Mouse (Mus musculus): ENCODE data around the gene Oasl1. TPM values are rescaled to one million over a fixed set of nuclear protein-coding genes. Genes with fewer than 3 reads are reported as not detected.
"Not testable (repeated sequence)": the region's sequence is repeated elsewhere in the genome, so short reads cannot be mapped to it uniquely, and the experiment has no call there.

Gene Oasl1
- polyA plus RNA-seq, 1 experiment from 2014 or later: 0.40 TPM

- no peak overlapping the region for H3K4me3 ChIP-seq
- no peak for ATAC-seq (replicated peaks)
- no peak overlapping the region for H3K9ac ChIP-seq
- no peaks in the 10 kb centered on the region for H3K27me3 ChIP-seq (replicated peaks)
- H3K36me3 ChIP-seq (replicated peaks): no peaks in the 10 kb centered on the region
- no peaks in the 10 kb centered on the region for H3K9me3 ChIP-seq
- no peak overlapping the region for H3K4me2 ChIP-seq
- 85% methylated on average over 8 of the region's 8 CpGs for WGBS
- H3K27ac ChIP-seq: no peak overlapping the region
- H3K4me1 ChIP-seq: no peaks in the 10 kb centered on the region
Measured at GRCm38 (mm10) chr5:114933206-114933605, 10.2 kb downstream of the Oasl1 start.

- no peaks in the 10 kb centered on the region for H3K4me1 ChIP-seq
- no peaks in the 10 kb centered on the region for H3K9me3 ChIP-seq
- no peak overlapping the region for H3K27ac ChIP-seq
- no peak overlapping the region for H3K4me2 ChIP-seq
- no peak overlapping the region for H3K9ac ChIP-seq
- WGBS: 20% methylated on average over 3 of the region's 3 CpGs
- H3K36me3 ChIP-seq (replicated peaks): no peaks in the 10 kb centered on the region
- ATAC-seq (replicated peaks): no peak
- H3K27me3 ChIP-seq (replicated peaks): no peaks in the 10 kb centered on the region
- no peak overlapping the region for H3K4me3 ChIP-seq
Measured at GRCm38 (mm10) chr5:114935838-114936237, 12.8 kb downstream of the Oasl1 start.

DNA sequence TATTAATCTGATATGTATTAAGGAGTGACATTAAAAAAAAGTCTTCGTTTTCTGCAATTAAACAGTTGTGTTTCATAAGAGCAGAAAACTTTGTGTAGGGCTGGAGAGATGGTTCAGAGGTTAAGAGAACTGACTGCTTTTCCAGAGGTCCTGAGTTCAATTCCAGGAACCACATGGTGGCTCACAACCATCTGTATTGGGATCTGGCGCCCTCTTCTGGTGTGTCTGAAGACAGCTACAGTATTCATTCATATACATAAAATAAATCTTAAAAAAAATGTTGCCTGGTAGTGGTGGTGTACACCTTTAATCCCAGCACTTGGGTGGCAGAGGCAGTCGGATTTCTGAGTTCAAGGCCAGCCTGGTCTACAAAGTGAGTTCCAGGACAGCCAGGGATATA lies 18.1 kb downstream of the Oasl1 start:
- Histone ChIP-seq H3K4me1 (peaks cover 17% of the 10 kb centered on the region), H3K4me2 (peak overlapping the region; percentile 61; the same call in 1 of the 2 replicates)
- not testable (repeated sequence) for H3K9ac ChIP-seq; H3K36me3 ChIP-seq (replicated peaks); H3K9me3 ChIP-seq; H3K27me3 ChIP-seq (replicated peaks); H3K4me3 ChIP-seq; H3K27ac ChIP-seq; ATAC-seq (replicated peaks)
- WGBS: 60% methylated on average over 3 of the region's 3 CpGs

DNA sequence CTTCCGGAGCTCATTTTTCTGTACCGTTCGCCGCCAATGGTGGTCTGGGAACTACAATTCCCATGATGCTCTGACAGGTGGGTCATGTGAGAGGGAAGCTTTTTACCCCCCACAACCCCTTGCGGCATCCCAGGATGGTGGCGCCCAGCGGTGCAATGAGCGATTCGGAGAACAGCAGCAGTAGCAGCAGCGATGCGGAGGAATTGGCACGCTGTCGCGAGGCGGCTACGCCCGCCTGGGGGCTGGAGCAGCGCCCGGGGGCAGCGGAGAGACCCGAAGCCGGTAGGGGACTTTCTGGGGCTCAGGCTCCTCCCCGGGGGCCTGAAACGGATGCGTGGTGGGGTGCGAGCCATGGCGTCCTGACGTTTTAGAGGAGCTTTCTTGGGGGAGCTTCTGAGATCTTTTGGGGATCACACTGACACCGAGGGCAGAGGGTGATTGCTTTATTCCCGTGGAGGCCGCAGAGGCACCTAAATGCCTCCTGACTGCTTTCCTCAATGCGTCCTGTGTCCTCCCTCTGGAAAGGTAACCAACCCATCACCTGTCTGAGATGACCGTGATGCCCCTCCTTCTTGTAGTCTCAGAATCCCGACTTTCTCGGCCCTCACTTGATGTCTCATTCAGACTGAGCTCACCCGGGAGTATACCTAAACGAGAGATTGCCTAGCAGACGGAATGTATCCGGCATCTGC lies 19.2 kb downstream of the Oasl1 start, which contains the start of gene 2210016L21Rik:
TSS of gene 2210016L21Rik (plus strand) at position 85 of the 692 bp plus-strand sequence.
- H3K36me3 ChIP-seq (replicated peaks): peaks cover 11% of the 10 kb centered on the region; the same call in 1 of the 2 replicates
- H3K4me1 ChIP-seq: peaks cover 17% of the 10 kb centered on the region
- no peaks in the 10 kb centered on the region for H3K9me3 ChIP-seq
- under 1% methylated on average over 38 of the region's 39 CpGs for WGBS
- peak within 1 kb of the TSS; percentile 69 for H3K4me3 ChIP-seq
- no peaks in the 10 kb centered on the region for H3K27me3 ChIP-seq (replicated peaks)
- peak within 1 kb of the TSS; percentile 89 for H3K27ac ChIP-seq
- H3K9ac ChIP-seq: peak within 1 kb of the TSS; percentile 92
- peak within 1 kb of the TSS; percentile 61 for H3K4me2 ChIP-seq
- ATAC-seq (replicated peaks): peak; percentile 94

DNA sequence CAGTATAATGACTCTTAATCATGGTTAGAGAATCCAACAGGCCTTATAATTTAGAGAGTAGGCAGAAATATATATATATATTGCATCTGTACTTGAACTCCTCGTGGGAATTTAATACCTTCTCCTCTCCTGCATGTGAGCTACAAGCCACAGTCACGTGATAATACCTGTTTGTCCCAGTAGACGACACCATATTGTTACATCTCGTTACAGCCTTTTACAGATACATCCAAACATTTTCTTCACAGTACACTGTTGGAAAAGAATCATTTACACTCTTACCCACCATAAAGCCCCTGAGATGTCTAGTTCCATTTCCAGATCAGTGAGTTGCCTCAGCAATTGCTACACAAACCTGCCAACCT lies 19.7 kb downstream of the Oasl1 start:
- Histone ChIP-seq H3K9ac (peak overlapping the region; percentile 92), H3K9me3 (no peaks in the 10 kb centered on the region), H3K27me3 (replicated peaks) (no peaks in the 10 kb centered on the region), H3K27ac (peak overlapping the region; percentile 89), H3K4me3 (peak overlapping the region; percentile 69), H3K4me1 (peaks cover 17% of the 10 kb centered on the region), H3K36me3 (replicated peaks) (peaks cover 12% of the 10 kb centered on the region; the same call in 1 of the 2 replicates), H3K4me2 (peak overlapping the region; percentile 61)
- 39% methylated on average over 4 of the region's 4 CpGs for WGBS
- no peak for ATAC-seq (replicated peaks)

DNA sequence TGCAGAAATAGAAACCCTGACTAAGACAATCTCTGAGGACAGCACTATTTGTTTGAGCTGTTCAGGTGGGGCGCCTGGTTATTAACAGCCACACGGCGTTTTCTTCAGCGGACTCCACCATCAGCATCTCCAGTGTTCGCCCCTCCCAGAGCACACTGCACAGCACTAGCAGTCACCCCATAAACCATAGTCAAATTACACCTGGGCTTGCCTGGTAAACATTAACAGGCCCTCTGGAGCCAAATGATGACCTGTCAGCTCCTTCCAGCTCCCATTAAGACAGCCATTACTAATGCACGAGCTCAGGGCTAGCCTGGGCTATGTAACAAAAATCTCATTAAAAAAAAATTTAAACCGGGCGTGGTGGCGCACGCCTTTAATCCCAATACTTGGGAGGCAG lies 22.0 kb downstream of the Oasl1 start:
- ATAC-seq (replicated peaks): no peak
- Histone ChIP-seq H3K4me3 (no peak overlapping the region), H3K27me3 (replicated peaks) (no peaks in the 10 kb centered on the region), H3K9me3 (no peaks in the 10 kb centered on the region), H3K27ac (no peak overlapping the region), H3K36me3 (replicated peaks) (peaks cover 12% of the 10 kb centered on the region), H3K9ac (no peak overlapping the region), H3K4me2 (no peak overlapping the region), H3K4me1 (peaks cover 17% of the 10 kb centered on the region)
- WGBS: 97% methylated on average over 10 of the region's 10 CpGs

- 64% methylated on average over 6 of the region's 6 CpGs for WGBS
- Histone ChIP-seq H3K9ac (no peak overlapping the region), H3K9me3 (no peaks in the 10 kb centered on the region), H3K36me3 (replicated peaks) (peaks cover 12% of the 10 kb centered on the region), H3K27me3 (replicated peaks) (no peaks in the 10 kb centered on the region), H3K4me3 (no peak overlapping the region), H3K4me1 (peaks cover 3% of the 10 kb centered on the region), H3K4me2 (no peak overlapping the region), H3K27ac (no peak overlapping the region)
- ATAC-seq (replicated peaks): no peak
Measured at GRCm38 (mm10) chr5:114948891-114949290, 25.9 kb downstream of the Oasl1 start.

DNA sequence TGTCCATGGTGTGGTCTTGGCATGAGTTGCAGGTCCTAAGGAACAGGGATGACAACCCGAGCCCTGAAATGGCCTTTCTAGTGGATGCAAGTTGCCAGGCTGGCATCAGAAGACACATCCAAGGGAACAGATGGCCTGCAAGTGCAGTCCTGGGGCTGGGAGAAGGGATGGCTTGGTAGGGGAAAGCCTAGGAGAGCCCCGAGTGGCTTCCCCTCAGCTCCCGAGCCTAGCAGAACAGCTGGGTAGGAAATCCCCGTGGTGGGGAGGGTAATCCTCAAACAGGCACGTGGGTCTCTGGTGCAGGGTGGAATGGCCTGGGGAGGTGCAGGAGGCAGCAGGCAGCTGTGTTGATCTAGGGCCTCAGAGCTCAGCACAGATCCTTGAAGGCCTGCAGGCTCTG lies 26.3 kb downstream of the Oasl1 start:
- H3K4me3 ChIP-seq: no peak overlapping the region
- peaks cover 12% of the 10 kb centered on the region for H3K36me3 ChIP-seq (replicated peaks)
- H3K27me3 ChIP-seq (replicated peaks): no peaks in the 10 kb centered on the region
- no peaks in the 10 kb centered on the region; the same call in 1 of the 2 replicates for H3K4me1 ChIP-seq
- WGBS: 48% methylated on average over 5 of the region's 5 CpGs
- no peak overlapping the region for H3K9ac ChIP-seq
- peak; percentile 16; the same call in 1 of the 2 replicates for ATAC-seq (replicated peaks)
- H3K9me3 ChIP-seq: no peaks in the 10 kb centered on the region
- no peak overlapping the region for H3K27ac ChIP-seq
- H3K4me2 ChIP-seq: no peak overlapping the region

DNA sequence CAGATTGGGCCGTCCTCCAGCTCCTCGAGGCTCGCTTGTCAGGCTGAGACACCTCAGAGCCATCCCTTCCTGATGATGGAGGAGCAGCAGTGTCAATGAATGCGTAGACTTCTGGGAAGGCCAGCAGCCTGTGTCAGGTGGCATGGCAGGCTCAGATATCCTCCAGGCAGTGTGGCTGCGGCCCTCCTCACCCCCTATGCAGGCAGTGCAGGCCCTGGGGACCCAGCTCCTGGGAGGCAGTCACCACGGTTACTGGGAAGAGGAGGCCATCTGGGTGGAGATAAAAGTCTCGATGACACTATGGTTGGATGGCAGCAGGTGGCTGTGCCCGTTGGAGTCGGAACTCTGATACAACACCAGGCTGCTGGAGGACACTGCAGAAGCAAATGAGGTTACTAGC lies 26.8 kb downstream of the Oasl1 start:
- WGBS: 73% methylated on average over 9 of the region's 9 CpGs
- Histone ChIP-seq H3K36me3 (replicated peaks) (peaks cover 12% of the 10 kb centered on the region), H3K9me3 (no peaks in the 10 kb centered on the region), H3K4me2 (no peak overlapping the region), H3K9ac (no peak overlapping the region), H3K4me1 (no peaks in the 10 kb centered on the region; the same call in 1 of the 2 replicates), H3K27me3 (replicated peaks) (no peaks in the 10 kb centered on the region), H3K27ac (no peak overlapping the region), H3K4me3 (no peak overlapping the region)
- no peak for ATAC-seq (replicated peaks)

- Histone ChIP-seq H3K4me2 (no peak overlapping the region), H3K4me3 (no peak overlapping the region), H3K9ac (no peak overlapping the region), H3K36me3 (replicated peaks) (peaks cover 11% of the 10 kb centered on the region), H3K27me3 (replicated peaks) (no peaks in the 10 kb centered on the region), H3K9me3 (no peaks in the 10 kb centered on the region), H3K4me1 (no peaks in the 10 kb centered on the region; the same call in 1 of the 2 replicates), H3K27ac (no peak overlapping the region)
- ATAC-seq (replicated peaks): no peak
- 61% methylated on average over 12 of the region's 12 CpGs for WGBS
Measured at GRCm38 (mm10) chr5:114950669-114951068, 27.6 kb downstream of the Oasl1 start.

DNA sequence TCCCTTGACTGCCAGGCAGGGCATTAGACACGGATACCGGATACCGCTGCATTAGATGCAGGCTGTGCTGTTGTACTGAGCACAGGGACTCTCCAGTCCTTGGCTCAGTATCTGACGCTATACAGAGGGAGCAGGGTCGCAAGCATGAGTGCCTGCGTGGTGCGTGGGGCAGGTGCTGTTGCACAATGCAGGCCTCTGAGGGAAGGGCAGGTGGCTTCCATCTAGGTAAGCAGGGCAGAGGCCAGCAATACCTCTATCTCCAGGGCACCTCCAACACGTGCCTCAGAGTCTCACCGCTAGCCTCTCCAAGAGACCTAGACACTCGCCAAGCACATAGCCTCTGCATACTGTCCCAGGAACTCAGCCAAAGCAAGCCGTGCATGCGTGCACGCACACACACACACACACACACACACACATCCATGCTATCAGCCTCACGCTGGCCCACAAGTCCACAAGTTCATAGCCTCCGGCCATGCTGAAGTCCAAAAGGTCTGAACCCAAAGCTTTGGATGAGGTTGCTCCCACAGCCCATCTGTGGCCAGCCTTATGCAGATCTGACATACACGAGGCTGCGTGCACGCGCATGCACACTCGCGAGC lies 28.3 kb downstream of the Oasl1 start:
- Histone ChIP-seq H3K36me3 (replicated peaks) (peaks cover 4% of the 10 kb centered on the region; the same call in 1 of the 2 replicates), H3K27me3 (replicated peaks) (no peaks in the 10 kb centered on the region), H3K4me3 (no peak overlapping the region), H3K9me3 (no peaks in the 10 kb centered on the region), H3K9ac (no peak overlapping the region), H3K4me1 (no peaks in the 10 kb centered on the region; the same call in 1 of the 2 replicates), H3K4me2 (no peak overlapping the region), H3K27ac (no peak overlapping the region)
- no peak for ATAC-seq (replicated peaks)
- WGBS: 83% methylated on average over 21 of the region's 21 CpGs

DNA sequence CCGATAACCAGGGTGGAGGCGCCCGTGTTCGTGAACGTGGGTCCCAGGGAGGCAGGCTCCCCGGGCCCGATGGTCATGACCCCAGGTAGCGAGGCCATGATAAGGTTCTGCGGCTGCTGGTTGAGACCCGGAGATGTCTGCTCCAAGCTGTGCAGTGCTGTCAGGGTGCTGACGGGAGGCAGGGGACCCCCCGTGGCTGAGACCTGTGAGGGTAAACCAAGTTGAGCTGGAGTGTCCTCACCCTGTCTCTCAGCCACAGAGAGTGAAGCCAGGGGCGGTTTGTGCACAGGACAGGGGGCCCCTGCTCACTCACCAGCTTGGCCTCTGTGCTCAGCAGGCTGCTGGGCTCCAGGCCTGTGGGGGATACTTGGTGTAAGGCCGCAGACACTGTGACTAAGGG lies 30.3 kb downstream of the Oasl1 start:
- 87% methylated on average over 14 of the region's 14 CpGs for WGBS

DNA sequence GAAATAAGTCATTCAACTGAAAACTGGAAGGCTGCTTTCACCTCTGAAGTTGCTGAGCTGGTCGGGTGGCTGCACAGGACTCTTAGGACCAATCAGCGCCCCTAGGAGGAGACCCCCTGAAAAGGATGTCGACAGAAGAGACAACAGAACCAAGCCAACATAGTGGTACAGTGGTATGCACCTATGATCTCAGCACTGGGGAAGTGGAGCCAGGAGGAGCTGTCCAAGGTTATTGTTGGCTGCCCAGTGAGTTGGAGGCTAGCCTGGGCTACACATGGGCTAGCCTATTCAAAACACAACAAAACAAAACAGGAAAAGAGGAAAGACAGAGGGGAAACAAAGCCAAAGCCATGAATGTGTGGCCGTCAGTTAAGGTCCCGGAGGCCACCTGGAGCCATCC lies 35.0 kb downstream of the Oasl1 start:
- Histone ChIP-seq H3K4me1 (no peaks in the 10 kb centered on the region), H3K4me3 (no peak overlapping the region), H3K9me3 (no peaks in the 10 kb centered on the region), H3K27ac (no peak overlapping the region), H3K36me3 (replicated peaks) (no peaks in the 10 kb centered on the region), H3K4me2 (no peak overlapping the region), H3K9ac (no peak overlapping the region), H3K27me3 (replicated peaks) (no peaks in the 10 kb centered on the region)
- no peak for ATAC-seq (replicated peaks)
- WGBS: 83% methylated on average over 5 of the region's 5 CpGs

More for the DNA sequence above, 30.3 kb downstream of the Oasl1 start:
- Histone ChIP-seq H3K27me3 (replicated peaks) (no peaks in the 10 kb centered on the region), H3K9ac (no peak overlapping the region), H3K36me3 (replicated peaks) (no peaks in the 10 kb centered on the region; the same call in 1 of the 2 replicates), H3K27ac (no peak overlapping the region), H3K4me2 (no peak overlapping the region), H3K9me3 (no peaks in the 10 kb centered on the region), H3K4me3 (no peak overlapping the region), H3K4me1 (no peaks in the 10 kb centered on the region; the same call in 1 of the 2 replicates)
- no peak for ATAC-seq (replicated peaks)

All from midbrain, embryonic 15.5 days (tissue).